Mouse (Mus musculus) R1 (cell line): ENCODE data around the gene Ttc21a.

Experiments
- DNase-seq: peaks from one replicate; pipeline ENCODE4 v3.0.0-alpha.2; 2018; ENCODE audit warnings: low read depth, low spot score

The Ttc21a gene

DNA sequence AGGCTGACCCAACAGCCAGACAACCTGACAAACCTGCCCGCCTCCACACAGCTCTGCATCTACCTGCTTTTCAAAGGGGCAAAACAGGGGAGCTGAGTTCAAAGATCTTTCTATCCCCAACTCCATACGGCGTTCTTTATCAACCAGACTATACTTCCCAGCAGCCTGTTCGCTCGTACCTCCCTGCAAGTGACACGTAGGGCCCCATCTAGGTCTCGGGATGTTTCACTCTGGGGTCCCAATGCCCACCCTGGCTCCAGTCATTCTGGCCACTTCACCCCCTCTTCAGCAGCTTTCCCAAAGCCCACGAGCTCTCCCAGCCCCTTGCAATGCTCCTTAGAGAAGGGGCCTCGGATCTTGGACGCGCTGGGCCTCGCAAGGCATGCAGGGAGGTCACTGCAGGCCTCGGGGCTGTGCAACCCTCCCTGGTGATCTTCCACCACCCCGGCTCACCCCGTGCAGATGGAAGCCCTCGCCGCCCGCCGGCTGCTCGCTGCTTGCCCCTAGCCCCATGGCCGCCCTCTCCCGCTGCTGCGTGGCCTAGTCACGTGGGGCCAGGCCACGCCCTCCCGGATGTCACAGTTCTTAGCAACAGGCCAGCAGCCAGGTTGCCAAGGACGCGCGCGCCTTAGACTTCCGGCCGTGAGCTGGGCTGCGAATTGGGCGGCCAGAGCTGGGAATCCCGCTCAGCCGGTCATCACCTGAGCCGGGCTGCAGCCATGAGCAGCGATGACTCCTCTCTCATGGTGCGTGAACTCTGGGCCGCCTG is at the start of gene Ttc21a, which contains the start of gene Gorasp1:
Ttc21a (plus strand) TSS at position 602 of the 769 bp plus-strand sequence.
Gorasp1 (minus strand) TSS at position 561 of the 769 bp plus-strand sequence.
- peak; percentile 91 for DNase-seq

DNA sequence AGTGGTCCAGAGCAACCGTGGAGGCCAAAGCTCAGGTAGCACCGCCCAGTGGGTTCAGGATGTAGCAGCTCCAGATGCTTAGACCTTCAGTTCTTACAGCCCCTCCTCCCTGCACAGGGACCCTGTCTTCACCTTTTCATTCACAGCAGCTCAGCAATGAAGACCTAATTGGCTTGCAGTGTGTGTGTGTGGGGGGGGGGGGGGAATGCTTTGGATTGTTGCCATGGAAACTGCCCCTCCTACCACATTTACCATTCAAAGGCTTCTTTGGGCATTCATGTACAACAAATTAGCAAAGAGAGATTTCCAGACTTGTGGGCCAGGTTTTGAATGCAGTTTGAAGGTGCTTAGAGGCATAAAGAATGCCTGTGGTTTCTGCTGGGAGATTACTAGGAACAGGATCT is 48.6 kb upstream of the Ttc21a start:
- peak; percentile 57 for DNase-seq

DNA sequence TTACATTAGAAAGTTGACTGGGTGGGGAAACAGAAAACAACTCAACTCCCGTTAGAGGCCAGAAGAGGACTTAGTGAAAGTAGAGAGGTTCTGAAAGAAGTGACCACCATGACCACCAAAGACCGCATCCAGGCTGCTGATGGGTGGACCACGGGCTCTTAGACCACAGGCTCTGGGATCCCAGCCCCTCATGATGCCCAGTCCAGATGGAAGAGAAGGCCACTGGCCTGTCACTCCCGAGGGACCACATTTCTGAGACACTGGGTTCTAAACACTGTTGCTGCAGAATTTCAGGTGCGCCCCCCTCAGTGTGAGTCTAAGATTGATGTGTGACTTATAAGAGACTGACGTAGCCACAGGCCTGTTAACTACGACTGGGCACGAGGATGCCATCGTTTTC is 48.0 kb upstream of the Ttc21a start:
- no peak for DNase-seq

DNA sequence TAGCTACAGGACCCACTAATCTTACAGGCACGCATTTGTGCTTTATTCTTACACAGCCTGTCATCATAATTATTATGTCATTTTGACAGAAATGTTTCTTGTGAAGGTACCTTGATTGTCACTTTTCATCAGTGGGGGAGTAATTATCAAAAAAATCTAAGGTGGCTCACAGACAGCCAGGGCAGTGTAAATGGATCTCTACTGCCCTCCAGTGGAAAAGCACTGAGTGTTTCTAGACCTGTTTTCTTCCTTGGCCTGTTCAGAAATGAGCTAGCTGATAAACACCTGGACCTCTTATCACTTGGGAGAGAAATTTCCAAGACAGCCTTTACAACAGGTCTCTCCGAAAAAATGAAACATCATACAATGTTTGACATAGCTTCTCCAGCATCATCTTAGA is 46.7 kb upstream of the Ttc21a start:
- peak; percentile 46 for DNase-seq

DNA sequence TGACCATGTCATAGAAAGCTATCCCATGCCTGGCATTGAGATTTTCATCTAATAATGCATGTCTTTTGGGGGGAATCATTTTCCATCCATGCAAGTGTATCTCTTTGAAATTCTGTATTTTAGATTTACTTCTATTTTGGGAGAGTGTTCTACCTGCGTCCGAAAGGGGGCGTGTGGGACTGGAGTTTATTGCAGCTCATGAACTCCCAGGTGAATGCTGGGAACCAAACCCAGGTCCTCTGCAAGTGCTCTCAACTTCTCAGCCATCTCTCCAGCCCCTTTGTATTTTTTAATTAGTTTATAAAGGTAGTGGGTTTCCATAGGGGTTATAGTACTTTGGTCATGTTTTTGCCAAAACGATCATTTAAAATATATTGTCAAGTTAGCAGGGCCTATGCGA is 43.5 kb upstream of the Ttc21a start:
- peak; percentile 66 for DNase-seq

DNA sequence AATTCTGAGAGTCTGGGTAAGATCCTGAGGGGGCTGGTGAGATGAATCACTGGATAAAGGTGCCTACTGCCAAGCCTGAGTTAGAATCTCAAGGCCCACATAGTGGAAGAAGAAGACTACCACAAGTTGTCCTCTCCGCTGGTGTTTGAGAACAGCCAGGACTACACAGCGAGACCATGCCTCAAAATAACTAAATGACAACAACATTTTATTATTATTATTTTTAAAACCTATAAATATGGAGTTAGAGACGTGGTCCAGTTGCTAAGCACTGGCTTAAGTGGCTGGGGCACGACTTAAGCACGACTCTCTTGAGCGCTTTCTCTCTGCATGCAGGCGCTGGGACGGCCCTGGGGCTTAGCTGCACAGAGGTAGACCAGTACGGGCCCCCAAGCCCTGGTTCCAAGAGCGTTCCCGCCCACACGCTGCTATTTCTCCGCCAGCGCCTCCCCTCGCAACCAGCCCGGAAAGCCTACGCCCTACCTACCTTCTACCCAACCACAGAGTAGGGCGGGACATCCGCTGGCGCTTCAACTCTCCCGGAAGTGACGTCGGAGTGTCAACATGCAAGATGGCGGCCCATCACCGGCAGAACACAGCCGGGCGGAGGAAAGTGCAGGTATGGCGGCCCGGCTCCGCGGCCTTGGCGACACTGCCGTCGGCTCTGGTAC is 42.9 kb upstream of the Ttc21a start, which contains the start of gene Wdr48:
Wdr48 (plus strand) TSS at position 540 of the 671 bp plus-strand sequence.
- DNase-seq: peak; percentile 99

DNA sequence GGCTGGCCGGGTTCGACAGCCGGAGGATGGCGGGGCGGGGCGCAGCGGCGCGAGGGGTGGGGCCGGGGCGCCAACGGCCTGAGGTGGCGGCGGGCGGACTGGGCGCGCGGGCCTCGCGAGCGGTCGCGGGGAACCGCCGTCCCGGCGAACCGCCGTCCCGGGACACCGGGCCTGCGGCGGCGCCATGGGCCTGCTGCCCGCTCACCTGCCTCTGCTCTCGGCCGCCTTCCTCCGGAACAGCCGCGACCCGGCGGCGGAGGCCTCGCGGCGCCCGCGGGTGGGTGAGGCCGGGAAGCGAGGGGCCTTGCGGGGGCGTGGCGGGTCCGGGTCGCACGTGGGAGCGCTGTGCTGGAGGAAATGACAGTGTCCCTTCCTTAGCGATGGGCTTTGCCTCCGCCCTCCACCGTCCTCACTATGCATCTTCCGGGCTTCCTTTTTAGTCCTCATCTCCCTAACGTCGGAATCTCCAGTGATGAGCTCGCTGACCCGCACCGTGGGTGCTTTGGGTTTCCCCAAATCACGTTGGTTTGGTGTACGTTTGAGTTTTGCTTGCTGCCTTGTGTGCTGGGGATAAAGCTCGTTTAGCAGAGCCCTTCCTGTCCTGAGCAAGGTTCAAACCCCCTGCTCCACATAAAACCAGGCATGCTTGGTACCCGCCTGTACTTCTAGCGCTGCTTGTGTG is 42.2 kb upstream of the Ttc21a start:
- DNase-seq: peak; percentile 56

DNA sequence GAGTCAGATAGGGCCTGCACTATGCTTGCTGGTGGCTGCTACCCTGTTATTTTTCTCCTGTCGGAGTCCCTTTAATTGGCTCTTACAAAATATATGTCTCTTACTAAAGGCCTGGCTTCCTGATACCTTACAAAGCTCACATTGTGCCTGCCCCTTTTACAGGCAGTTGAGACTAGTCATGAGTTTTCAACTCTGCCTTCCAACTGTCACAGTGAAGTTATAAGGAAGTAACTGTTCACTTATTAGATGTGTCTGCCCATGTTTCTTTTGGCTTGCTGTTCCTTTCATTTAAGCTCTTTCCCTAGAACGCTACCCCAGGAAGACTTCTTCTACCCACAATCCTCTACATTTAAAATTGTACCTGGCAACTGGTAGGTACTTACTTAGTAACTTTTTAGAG is 38.0 kb upstream of the Ttc21a start:
- no peak for DNase-seq

DNA sequence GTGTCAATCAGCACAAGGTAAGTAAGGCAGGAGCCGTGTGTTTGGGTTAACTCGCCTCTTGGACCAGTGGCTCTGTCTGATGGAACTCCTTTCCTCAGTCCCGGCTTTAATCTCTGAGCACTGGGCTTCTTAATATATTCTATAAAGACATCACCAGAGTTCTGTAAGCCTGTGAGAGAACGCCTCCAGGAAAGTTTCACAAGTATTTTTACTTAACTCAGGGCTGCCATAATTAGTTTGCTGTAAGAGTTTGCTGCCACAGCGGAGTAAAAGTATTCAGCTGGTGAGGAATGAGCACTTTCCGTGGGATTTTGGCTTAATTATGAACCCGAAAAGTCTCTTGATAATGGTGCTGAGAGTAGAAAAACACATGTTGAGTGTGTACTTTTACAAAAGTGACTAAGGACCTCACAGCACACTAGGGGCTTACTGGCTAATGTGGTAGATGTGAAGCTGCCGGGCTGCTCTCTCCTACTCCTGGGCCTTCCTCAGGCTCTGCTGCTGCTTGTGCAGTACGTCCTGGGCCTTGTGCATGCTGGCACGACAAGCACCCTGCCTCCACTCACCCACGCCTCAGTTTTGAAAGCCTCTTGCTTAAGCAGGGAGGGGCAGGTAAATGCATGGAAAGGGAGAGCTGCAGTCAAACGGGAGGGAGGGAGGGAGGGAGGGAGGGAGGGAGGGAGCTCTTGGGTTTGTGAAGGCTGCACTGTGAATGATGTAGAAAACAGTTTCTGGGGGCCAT is 34.8 kb upstream of the Ttc21a start:
- no peak for DNase-seq

DNA sequence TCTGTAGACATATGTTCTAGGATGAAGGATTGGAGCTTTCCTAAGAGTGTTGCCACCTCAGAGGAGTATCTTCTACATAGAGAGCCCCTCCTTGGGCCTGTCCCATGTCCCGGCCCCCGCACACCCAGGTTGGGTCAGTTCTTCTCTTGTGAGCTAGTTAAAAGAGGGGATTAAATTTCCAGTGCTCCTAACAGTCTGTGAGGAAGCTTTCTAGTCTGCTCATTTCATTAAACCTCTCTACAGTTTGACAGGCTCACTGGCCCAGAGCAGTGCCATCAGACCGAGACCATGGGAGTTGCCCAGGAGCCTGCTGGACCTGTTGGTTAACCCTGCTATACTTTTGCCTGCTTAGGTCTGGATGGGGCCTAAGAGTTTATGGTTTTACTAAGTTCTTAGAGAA is 28.7 kb upstream of the Ttc21a start:
- DNase-seq: no peak

DNA sequence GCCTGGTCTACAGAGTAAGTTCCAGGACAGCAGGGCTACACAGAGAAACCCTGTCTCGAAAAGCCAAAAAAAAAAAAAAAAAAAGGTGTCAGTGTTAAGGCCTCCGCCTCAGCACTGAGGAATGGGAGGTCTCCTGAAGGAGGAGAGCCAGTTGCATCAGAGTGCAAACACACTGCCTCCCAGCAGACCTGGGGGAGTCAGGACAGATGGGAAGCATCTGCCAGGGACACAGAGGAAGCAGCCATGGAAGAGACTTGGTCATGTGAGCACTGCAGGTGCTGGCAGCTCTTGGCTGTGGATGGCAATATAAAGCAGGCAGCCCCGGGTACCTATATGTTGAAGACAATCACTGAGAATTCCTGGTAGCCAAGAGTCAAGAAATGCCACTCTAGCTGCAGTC is 27.5 kb upstream of the Ttc21a start:
- no peak for DNase-seq

DNA sequence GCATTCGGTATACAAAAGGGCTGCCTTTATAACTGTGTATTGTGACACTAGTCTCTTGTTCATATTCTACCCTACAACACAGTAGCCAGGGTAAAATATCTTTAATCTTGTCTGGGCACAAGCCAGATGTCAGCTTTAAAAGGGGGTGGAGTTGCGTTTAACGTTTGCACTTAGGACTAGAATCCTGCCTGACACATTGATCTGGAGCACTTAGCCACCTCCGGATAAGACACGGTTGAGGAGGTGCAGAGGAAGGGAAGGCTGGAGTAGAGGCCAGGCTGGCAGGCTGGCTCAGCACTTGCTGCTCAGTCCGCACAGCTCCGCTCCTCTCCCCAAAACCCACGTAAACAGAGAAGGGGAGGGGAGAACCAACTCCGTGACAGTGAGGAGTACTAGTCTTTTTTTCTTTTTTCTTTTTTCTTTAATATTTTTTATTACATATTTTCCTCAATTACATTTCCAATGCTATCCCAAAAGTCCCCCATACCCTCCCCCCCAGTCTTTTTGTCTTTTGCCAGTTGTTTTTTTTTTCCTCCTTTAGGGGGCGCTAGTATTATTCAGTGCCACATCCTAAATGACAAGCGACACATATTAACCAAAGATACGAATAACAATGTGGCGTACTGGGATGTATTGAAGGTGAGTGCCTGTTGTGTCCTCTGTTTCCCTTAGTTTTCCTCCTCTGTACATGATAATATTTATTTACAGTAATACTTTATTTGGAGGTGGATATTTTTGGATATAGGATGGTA is 24.1 kb upstream of the Ttc21a start:
- DNase-seq: peak; percentile 40

DNA sequence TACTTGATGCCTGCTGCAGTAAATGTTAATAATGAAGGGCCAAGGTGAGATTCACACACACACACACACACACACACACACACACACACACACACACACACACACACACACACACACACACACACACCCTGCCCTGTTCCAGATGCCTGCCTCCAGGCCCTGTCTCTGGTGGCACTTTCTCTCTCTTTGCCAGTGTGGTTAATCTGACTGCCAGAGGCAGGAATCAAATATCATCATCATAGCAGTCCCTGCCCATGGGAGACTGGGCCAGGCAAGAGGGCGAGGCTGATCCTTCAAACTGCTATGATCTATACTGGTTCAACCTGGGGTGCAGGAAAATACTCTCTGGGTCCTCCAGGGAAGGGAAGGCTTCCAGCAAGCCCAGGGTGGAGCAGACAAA is 17.5 kb upstream of the Ttc21a start:
- no peak for DNase-seq

DNA sequence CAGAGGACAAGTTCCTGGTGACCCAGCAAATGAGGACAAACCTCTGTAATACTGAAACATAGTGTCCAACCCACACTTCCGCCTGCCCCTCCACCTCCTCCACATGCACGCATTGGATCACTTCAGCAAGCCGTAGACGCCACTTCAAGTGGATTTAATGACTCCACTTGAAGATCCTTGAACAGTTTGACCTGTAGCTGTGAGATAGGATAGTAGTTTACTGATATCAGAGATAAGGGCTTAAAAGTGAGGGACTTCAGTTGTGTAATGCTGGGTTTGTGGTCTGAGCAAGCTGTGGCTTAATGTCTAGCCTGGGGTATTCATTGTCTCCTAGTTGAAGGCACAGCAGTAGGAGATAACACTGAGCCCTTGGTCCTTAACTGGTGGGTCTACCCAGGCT is 13.9 kb upstream of the Ttc21a start:
- DNase-seq: no peak

DNA sequence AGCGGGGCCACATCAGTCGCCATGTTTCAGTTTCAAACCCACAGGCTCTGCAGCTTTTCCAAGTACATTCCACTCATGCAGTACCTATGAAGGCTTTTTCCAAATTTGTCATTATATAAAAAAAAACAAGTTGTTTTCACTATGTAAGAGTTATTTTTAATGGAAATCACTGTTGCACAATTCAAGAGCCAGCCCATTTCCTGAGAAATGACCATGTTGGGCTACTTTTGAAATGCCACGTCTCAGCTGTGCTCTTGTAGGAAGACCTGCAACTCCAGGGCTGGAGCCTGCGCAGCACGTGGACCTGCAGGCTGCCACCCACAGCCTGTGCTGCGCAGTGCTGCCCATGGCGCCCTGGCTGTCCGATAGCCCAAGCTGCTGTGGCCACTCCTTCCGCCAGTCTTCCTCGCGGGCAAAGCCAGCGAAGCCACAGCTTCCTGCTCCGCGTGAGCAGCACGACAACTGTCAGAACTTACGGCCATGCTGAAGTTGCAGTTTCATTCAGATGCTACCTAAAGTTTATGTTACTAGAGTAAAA is 12.2 kb upstream of the Ttc21a start:
- no peak for DNase-seq

DNA sequence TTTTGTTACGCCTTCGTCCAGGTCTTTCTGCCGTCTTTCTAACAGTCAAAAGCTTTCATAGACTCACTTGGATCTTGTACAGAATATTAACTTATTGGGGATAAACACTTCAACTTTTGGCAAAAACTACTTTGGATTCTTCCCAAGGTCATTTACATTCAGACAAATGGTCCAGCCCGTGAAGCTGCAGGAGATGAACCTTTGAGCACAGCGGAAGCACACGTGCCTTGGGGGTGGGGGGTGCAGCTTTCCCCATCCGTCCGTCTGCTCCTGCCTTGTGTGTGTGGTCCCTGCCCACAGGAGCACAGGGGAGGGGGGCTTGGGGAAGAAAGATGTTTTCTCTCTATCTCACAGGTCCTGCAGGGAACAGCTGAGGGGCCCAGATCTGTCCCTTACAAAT is 11.7 kb upstream of the Ttc21a start:
- DNase-seq: no peak

DNA sequence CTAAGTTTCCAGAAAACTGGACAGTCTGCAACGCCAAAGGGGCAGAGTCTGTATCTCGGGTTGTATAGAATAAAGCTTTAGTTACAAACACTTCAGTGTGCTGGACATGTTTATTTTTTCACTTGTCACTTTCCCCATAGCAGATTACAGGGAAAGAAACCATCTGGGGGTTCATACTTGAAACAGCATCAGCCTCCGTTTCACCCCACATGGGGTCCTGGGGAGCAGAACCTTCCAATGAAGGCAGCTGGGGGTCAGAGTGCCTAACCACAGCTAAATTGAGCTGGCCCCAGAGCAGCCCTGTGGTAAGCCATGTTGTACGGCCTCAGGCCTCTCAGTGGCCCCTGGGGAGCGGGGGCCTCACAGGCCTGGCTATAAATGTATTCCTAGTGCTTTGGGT is 10.9 kb upstream of the Ttc21a start:
- DNase-seq: no peak

DNA sequence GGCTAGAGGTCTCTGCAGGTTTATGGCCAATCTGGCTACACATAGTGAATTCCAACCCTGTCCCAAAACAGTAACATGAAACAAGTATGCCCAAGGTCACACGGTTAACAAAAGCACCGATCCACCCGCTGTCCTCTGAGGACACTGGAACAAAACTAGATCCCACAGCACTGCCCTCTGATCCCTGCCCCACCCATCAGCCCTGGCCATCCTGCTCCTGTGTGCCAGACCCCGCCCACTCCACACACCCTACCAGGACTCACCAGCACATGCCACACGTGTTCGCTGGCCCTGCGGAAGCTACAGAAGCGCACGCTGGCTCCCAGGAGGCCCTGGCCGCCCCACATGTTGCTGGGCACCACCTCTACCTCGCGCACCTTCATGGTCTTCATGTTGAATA is 5.0 kb upstream of the Ttc21a start:
- peak; percentile 31 for DNase-seq

DNA sequence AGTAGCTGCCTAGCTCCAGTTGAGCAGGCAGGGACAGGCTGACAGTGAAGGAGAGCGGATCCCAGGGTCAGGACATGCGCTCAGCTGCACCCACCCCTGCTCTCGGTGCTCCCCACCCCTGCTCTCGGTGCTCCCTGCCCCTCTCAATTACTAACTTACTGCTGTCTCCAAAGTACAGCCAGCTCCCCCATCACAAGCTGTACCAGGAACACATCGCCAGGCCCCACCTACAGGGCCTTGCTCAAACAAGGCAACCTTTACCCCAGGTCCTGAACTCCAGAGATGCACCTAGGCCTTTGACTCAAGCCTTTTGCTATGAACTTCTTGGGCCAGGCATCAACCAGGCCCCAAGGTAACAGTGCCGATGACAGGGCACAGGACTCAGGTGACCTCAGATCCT is 3.7 kb upstream of the Ttc21a start:
- DNase-seq: no peak

DNA sequence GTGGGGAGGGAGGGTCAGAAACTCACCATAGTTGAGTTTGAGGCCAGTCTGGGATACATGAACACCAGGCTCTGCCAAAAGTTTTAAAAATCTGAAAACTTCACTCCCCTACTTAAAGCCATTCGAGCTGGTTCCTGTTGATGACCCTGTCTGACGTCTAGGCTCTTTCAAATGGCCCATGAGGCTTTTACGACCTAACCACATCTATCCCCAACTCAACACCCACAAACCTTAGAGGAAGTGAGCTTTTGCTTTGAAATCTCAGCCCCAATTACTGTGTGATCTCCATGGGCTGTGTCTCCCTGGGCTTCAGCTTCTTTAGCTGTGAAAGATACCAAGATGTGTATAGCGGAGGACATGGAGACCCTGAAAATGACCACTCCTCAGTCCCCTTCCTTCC is 1.1 kb downstream of the Ttc21a start:
- DNase-seq: no peak

DNA sequence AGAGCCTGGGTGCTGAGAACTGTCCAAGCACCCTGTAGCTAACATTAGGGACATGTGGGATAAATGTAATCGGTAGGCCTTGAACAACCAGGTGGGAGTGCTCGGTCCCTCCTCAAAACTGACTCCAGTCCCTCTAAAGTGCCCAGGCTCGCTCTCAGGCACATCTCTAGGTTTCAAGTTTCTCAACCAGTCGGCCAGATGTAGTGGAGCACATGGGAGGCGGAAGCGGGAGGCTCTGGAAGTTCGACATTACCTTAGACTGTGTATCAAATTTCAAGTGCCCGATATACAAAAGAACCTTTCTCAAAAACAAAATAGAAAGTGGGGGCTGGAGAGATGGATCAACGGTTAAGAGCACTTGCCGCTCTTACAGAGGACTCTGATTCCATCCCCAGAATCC is 2.2 kb downstream of the Ttc21a start:
- DNase-seq: no peak
